Mouse (Mus musculus): ENCODE measurements around the gene Cox4i1. TPM values are rescaled to one million over a fixed set of nuclear protein-coding genes. Genes with fewer than 3 reads are reported as not detected.
A peak's percentile ranks its signal among the peaks of the same experiment; 100 is the strongest.

Cox4i1 gene
- polyA plus RNA-seq, 2 experiments, result 573 to 701 TPM

DNA sequence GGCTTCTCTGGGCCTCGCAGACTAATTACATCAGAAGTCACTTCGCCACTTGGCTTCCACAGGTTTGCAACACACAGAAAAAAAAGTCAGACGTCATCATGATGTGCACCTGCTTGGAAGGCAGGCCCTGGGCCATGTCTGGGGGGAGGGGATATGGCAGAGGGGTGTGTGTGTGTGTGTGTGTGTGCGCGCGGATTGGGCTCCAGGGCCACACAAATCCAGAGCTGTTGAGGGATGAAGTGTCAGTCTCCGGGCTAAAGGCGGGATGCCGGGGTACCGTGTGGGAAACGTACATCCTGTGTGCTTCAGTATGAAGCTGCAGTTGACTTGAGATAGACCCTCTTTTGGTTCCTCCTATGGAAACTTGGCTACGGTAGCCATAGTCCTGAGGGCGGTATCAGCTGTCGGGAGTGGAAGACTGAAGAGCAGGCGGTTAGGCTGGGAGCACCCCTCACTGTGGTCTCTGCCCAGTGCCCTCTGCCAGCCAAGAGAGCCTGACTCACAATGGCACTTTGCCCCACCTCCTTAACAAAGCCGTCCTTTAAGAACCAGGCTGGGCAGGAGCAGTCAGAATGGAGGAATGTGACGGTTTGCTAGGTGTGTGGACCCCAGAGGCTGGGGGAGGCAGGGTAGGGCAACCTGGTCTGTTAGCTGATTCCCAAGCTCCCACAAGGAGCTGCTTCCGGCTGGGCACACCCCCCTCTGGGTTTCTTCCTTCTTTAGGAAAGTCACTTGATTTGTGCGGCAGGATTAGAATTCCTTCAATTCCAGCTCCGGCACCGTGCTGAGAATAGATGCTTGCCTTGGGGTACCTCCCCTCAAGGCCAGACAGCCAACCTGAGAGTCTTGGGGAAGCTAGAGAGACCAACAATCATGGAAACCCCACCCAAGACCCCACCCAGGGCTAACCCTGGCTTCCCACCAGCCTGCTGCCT lies 36.3 kb upstream of the Cox4i1 start:
- DNase-seq (ENCODE audit: low read depth in 3 of 3, low spot score in 3 of 3), result no peak
- Histone ChIP-seq H3K4me3 (ENCODE audit: insufficient read depth in 1 of 2, low read depth in 2 of 2, low read length in 2 of 2) (no peak overlapping the region), H3K4me2 (ENCODE audit: low read depth) (no peak overlapping the region), H3K36me3 (replicated peaks; ENCODE audit: control insufficient read depth, insufficient read depth, low read depth) (no peaks in the 10 kb centered on the region), H3K4me1 (replicated peaks; ENCODE audit: control insufficient read depth in 2 of 2, insufficient read depth in 2 of 2, low read length in 1 of 2) (no peaks in the 10 kb centered on the region), H3K9ac (replicated peaks) (no peak overlapping the region), H3K27ac (no peak overlapping the region), H3K27me3 (ENCODE audit: control insufficient read depth, insufficient read depth, low read length) (peaks cover 24% of the 10 kb centered on the region), H3K9me3 (ENCODE audit: control insufficient read depth, low read length) (no peaks in the 10 kb centered on the region)
- ATAC-seq (ENCODE audit: insufficient read depth), result no peak
- WGBS (ENCODE audit: insufficient replicate concordance), result 77% methylated on average over 21 of the region's 21 CpGs
- TF ChIP-seq CTCF (IDR thresholded peaks at IDR 0.05; ENCODE audit: low read depth) (no peak), EP300 (IDR thresholded peaks at IDR 0.05; ENCODE audit: low read depth) (no peak)

GRCm38 (mm10) chr8:120632969-120633664 lies 34.9 kb upstream of the Cox4i1 start:
- no peak for TF ChIP-seq CTCF (IDR thresholded peaks at IDR 0.05; ENCODE audit: low read depth)
- H3K9ac ChIP-seq (replicated peaks), result no peak overlapping the region
- H3K4me3 ChIP-seq (ENCODE audit: insufficient read depth in 1 of 2, low read depth in 2 of 2, low read length in 2 of 2), result no peak overlapping the region
- no peak for DNase-seq (ENCODE audit: low read depth in 3 of 3, low spot score in 3 of 3)
- H3K27ac ChIP-seq, result no peak overlapping the region
- no peaks in the 10 kb centered on the region for H3K9me3 ChIP-seq (ENCODE audit: control insufficient read depth, low read length)
- no peaks in the 10 kb centered on the region for H3K36me3 ChIP-seq (replicated peaks; ENCODE audit: control insufficient read depth, insufficient read depth, low read depth)
- peak overlapping the region; percentile 75 for H3K4me2 ChIP-seq (ENCODE audit: low read depth)
- no peaks in the 10 kb centered on the region for H3K4me1 ChIP-seq (replicated peaks; ENCODE audit: control insufficient read depth in 2 of 2, insufficient read depth in 2 of 2, low read length in 1 of 2)
- ATAC-seq (ENCODE audit: insufficient read depth), result no peak
- WGBS (ENCODE audit: insufficient replicate concordance), result 39% methylated on average over 17 of the region's 17 CpGs
- peaks cover 24% of the 10 kb centered on the region for H3K27me3 ChIP-seq (ENCODE audit: control insufficient read depth, insufficient read depth, low read length)

- DNase-seq (ENCODE audit: low read depth in 3 of 3, low spot score in 3 of 3) (no peak), ATAC-seq (ENCODE audit: insufficient read depth) (peak; percentile 16; the same call in 1 of the 2 replicates)
- Histone ChIP-seq H3K4me2 (ENCODE audit: low read depth) (peak overlapping the region; percentile 75), H3K4me3 (ENCODE audit: insufficient read depth in 1 of 2, low read depth in 2 of 2, low read length in 2 of 2) (peak overlapping the region; percentile 40 to 48), H3K27ac (no peak overlapping the region), H3K9me3 (ENCODE audit: control insufficient read depth, low read length) (no peaks in the 10 kb centered on the region), H3K27me3 (ENCODE audit: control insufficient read depth, insufficient read depth, low read length) (peaks cover 24% of the 10 kb centered on the region), H3K36me3 (replicated peaks; ENCODE audit: control insufficient read depth, insufficient read depth, low read depth) (no peaks in the 10 kb centered on the region), H3K9ac (replicated peaks) (no peak overlapping the region; the same call in 1 of the 2 replicates), H3K4me1 (replicated peaks; ENCODE audit: control insufficient read depth in 2 of 2, insufficient read depth in 2 of 2, low read length in 1 of 2) (no peaks in the 10 kb centered on the region)
- under 1% methylated on average over 44 of the region's 44 CpGs for WGBS (ENCODE audit: insufficient replicate concordance)
- TF ChIP-seq EP300 (IDR thresholded peaks at IDR 0.05; ENCODE audit: low read depth) (no peak), CTCF (IDR thresholded peaks at IDR 0.05; ENCODE audit: low read depth) (no peak)
These were observed 34.3 kb upstream of the Cox4i1 start for GRCm38 (mm10) chr8:120633665-120634271.

- Histone ChIP-seq H3K9ac (replicated peaks) (no peak overlapping the region; the same call in none of the 2 replicates), H3K36me3 (replicated peaks; ENCODE audit: control insufficient read depth, insufficient read depth, low read depth) (no peaks in the 10 kb centered on the region), H3K4me3 (ENCODE audit: insufficient read depth in 1 of 2, low read depth in 2 of 2, low read length in 2 of 2) (peak overlapping the region; percentile 40 to 48), H3K27me3 (ENCODE audit: control insufficient read depth, insufficient read depth, low read length) (peaks cover 24% of the 10 kb centered on the region), H3K9me3 (ENCODE audit: control insufficient read depth, low read length) (no peaks in the 10 kb centered on the region), H3K27ac (no peak overlapping the region), H3K4me2 (ENCODE audit: low read depth) (peak overlapping the region; percentile 75), H3K4me1 (replicated peaks; ENCODE audit: control insufficient read depth in 2 of 2, insufficient read depth in 2 of 2, low read length in 1 of 2) (no peaks in the 10 kb centered on the region)
- ATAC-seq (ENCODE audit: insufficient read depth) (peak; percentile 59), DNase-seq (ENCODE audit: low read depth in 3 of 3, low spot score in 3 of 3) (no peak)
- TF ChIP-seq CTCF (IDR thresholded peaks at IDR 0.05; ENCODE audit: low read depth) (no peak), EP300 (IDR thresholded peaks at IDR 0.05; ENCODE audit: low read depth) (no peak)
- 1% methylated on average over 37 of the region's 42 CpGs for WGBS (ENCODE audit: insufficient replicate concordance)
These were observed 33.6 kb upstream of the Cox4i1 start for GRCm38 (mm10) chr8:120634329-120634839.
